Mouse (Mus musculus): ENCODE measurements around the gene Ctnna2.

Gene Ctnna2

DNA sequence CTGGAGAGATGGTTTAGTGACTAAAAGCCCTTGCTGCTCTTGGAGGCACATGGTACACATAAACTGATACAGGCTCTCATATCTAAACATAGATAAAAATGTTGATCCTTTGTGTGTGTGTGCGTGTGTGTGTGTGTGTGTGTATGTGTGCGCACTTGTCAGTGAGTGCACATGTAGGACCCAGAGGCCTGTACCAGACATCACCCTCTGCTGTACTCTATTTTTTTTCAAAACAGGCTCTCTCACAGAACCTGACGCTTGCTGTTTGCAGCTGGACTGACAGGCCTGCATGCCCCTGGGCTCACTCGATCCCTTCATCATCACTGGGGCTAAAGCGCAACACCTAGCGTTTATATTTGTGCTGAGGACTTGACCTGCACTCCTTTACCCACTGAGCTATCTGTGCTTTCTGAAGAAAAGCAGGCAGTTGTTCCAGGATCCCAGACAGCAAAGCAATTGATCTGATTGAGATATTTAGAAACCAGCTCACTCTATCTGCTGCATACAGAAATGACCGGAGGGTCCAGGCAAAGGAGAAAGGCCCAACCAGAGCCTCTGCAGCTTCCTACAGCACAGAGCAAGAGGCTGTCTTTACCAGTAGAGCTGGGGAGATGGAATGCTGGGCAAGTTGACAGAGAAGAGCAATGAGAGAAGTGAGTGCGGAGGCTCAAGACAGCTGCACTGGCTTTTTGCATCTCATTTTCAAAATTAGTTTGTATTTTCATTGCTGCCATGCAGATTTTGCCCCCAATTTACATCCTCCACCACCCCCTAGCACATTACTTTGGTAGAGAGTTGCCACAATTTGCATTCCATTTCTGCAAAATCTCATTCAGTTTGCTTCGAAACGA is 870.2 kb downstream of the Ctnna2 start:
- peak; percentile 24 for DNase-seq

DNA sequence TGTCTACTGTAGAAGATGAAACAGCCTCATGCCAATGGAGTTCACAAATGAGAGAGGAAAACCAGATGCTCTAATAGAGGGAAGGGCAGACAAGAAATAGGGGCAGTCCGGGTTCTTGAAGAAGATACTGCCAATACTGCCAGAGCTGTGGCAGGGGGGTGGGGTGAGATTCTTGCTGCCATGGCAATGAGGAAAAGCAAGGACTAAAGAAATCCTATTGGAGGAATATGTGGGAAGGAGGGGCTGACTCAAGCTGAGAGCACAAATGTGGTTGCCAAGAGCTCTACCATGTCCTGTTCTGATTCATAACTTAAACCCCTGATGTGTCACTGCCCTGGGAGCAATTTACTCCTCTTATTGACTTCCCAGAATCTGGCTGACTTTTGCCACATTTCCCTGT is 878.5 kb downstream of the Ctnna2 start:
- peak; percentile 23 for DNase-seq

DNA sequence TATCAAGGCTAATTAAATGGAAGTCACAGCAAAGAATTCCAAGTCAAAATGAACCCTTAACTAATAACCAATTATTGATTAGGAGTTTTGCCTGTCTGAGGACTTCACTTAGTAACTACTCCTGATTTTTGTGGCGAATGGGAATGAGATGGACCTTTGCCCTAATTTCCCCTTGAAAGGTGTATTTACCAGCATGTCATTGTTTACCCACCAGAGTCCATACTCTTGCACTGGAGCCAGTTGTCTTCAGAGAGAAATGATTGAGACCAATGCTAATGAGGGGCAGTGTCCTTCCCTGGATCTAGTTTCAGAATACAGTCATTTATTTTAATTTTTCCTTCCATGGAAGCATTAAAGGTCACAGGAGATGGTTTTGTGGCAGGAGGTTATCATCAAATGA is 881.0 kb downstream of the Ctnna2 start:
- no peak for DNase-seq

DNA sequence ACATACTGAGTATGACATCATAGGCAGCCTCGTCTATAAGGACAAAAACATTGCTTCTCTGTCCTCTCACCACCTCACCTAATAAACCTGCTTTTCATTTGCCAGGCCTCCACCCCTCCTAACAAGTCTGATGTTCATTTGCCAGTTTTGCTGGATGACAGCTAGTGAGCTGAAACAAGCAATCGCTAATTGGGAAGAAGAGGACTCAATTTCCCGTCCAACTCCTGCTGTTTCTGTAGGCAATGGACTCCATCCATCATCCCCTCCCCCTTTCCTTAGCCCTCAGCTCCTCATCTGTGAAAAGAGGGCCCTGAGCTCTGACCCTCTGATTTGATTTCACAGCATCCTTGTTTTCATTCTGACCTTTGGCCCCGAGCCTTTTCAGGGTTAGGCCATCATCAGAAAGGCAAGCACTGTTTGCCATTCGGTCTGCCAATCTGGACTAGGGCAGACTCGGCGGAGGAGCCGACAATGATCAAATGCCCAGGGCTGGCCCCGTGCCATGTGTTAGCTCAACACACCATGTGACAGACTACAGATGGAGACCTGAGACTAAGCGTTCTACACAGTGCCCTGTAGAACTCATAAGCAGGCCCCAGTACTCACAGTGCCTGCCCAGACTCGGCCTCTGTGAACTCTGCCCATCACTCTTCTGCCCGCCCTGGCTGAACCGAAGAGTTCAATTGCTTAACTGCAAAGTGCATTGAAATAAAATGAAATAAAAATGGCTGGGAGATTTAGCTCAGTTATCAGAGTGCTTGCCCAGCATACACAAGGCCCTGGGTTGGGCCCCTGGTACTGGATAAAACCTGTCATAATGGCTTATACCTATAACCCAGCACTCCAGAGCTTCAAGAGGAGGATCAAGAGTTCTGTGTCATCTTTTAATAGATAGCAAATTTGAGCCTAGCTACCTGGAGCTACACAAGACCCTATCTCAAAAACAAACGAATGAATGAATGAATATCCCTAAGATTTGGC is 903.8 kb downstream of the Ctnna2 start:
- DNase-seq: peak; percentile 90

DNA sequence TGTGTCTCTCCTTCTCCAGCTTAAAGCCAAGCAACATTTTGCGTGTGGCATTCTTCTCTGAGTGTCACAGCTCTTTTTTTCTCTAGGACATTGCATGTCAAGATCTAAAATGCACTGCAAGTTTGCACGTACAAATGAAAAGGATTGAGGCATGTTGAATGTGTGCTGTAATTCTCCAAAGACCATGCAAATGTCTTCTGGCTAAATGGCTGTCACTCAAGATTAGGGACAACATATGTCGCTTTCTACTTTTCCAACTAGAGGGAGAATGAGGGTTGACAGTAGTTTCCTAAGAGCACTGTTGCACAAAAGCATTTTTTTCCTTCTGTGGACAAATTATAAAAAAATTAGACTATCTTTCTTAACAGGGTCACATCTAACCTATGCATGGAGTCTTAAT is 909.9 kb downstream of the Ctnna2 start:
- DNase-seq: no peak

DNA sequence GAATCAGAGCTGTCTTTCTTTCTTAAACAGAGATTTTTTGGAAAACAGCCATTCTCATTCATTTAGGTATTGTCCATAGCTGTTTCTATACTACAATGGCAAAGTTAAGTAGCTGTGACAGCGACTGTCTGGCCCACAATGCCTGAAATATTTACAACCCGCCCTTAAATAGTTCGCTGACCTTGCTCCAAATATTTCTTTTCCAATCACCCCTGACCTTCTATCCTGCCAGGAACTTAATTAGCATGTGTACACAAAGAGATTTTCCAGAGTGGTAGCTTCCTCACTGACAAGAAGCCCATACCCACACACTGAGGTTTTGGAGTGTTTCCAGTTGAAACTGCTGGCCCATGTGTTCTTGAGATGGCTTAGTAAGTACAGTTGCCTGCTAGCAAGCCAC is 928.8 kb downstream of the Ctnna2 start:
- no peak for DNase-seq

DNA sequence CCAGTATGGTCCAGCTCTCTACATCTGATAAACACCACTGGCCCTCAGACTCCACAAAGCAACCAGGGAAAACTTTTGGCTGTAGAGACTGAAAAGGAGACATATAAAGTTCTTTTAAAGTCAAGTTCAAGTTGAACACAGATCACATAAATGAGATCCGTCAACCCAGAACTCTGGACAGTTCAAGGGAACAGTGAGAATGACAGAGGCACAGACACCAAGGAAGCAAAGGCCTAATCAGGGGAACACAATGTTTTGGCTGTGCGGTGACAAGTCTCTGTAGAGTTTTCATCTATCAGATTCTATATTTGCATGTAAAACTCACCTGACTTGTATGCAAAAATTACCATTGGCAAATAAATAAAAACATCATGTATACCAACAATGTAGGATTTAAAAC is 929.3 kb downstream of the Ctnna2 start:
- no peak for DNase-seq

DNA sequence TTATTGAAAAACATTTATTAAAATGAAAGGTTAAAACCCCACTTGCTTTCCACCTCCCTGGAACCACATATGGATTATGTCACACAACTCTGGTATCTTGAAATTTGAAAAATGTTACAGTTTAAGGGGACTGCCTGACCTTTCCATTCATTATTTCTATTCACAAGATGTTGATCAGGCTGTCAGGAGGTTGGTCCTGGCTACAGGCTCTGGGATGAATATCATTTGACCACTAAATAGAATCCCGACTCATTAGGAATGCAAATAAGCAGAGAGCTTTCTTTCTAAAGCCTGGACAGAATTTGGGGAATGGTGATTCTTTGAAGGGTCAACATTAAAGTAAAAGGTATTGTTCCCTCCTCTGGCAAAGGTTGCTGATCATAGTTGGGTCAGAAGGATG is 931.9 kb downstream of the Ctnna2 start:
- no peak for DNase-seq

DNA sequence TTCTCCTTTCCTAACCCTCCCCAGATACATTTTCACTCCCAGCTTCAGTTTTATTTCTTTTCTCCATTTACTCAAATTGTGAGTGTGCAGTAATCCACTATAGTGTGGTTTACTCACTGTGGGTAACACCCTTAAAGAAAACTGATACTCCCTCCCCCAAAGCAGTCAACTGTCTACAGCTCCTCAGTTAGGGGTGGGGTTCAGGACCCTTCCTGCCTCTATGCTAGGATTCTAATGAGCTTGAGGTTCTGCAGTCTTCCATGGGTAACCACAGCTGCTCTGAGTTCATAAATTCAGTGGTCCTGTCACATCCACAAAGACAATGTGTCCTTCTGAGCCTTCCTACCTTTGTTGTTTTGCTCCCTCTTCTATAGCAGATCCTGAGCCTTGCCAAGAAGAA is 954.4 kb downstream of the Ctnna2 start:
- no peak for DNase-seq

DNA sequence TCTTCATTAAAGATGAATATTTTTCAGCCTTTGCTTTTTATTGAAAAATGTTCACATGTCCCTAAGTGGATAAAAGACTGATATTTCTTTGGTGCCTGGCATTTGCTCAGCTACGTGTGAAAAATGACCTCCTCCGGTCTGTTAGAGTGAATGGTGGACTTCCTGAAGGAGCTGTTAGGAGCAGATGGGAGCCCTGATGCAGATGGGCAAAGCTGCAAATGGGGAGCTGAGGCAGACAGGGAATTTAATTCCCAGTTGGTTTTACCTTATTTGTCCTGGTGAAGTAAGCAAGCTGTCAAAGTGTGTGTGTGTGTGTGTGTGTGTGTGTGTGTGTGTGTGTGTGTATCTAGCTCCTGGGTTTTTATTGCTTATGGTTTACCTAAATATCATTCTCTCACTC is 966.3 kb downstream of the Ctnna2 start:
- DNase-seq: no peak

DNA sequence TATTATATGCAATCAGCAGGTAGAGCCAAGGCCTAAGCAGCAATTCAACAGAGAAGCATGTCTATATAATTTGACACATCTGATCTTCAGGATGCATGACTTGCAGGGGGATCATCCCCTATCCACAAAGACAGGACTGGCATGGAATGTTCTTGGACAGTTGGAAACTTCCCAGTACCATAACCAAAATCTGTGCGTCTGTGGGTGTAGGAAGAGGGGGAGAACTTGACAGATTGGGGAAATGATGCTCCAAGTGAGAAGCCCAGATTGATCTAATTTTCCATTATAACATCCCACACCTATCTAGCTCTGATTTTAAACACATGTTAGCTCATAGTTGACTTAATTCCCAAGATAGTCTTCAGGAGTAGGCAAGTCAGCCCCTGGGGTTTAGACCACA is 968.5 kb downstream of the Ctnna2 start:
- DNase-seq: peak; percentile 68

DNA sequence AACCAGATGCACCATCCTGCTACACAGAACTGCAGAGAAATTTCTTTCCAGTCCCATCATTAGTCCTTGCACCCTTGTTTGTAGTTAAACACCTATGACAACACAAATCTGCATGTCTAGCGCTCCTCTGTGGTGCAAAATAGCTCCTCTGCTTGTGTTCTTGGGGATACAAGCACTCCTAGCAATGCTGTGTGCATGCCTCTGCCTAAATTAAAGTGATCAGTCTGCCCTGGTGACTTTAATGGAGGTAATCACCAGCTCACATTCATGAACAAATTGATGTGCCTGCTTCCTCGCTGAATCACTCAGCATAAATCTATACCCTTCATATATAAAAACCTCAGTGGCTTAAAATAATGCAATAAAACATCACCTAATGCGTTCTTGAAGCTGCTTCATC is 987.4 kb downstream of the Ctnna2 start:
- no peak for DNase-seq

DNA sequence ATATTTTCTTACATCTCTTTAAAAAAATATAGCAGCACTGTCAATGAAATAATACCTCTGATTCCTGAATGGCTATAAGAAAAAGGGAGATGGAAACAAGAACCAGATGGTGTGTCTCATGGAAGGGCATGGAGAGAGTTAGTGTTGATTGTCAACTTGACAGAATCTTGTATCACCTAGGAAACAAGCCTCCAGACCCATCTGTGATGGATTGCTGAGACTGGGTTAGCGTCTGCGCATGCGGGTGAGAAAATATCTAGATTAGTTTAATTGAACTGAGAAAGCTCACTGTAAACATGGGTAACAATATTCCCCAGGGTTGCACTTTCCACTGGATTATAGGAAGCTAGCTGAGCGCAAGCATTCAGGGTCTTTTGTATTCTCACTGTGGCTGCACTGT is 994.7 kb downstream of the Ctnna2 start:
- DNase-seq: peak; percentile 85

DNA sequence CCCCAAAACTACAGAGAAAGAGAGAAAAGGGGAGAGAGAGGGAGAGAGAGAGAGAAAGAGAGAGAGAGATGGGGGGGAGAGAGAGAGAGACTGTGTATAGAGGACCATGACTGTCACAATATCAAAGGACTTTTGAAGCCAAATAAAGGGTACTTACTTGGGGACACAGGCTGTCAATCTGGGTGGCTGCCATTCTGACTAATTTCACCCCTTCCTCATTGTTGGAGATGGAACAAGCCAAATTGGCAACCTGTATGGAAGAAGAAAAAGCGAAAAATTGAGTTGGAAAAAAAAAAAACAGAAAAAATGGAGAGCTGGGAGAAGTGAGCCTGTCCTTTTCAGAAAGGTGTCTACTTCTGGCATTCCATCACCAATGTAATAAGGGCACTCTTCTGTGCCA is 997.8 kb downstream of the Ctnna2 start:
- no peak for DNase-seq

DNA sequence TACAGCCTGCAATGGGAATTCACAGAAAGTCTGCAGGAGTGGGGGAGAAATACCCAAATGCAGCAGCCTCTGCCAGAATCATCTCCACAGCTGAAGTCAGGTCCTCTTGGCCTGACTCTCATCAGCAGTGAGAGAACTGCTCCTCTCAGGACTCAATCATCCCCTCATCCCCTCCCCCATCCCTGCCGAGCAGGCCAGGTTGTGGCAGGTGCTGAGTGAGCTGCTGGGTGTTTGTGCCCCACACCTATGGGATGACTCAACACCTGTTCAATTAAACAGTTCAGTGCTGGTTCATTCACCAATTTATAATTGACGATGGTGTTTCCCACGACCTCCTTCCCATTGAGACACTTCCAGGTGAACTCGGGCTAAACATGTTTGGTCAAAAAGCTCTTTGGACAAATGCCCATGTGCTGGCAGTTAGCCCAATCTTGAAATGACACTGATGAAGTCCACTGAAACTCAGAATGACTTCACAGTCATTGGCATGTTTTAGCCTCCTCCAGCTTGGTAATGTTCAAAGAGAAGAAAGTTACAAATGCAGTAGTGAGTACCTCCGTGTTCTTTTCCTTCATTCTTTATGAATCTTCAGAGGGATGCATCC is 1000.1 kb downstream of the Ctnna2 start:
- DNase-seq: no peak

DNA sequence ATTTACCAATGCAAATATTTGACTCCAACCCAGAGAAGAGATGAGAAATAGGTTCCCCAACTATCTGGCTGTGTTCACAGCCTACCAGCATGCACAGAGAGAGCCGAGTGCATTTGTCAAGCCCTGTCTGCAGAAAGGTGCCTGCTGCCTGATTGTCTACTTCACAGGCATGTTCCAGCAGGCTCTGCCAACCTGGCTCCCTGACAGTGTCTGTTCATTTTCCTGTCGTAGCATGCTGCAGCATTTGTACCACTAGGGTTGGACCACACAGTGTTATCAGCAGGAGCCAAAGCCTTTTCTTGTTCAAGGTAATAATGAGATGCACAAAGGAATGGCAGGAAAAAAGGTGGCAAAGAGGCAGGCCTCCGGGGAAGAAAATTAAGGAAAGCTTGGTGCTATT is 1001.7 kb downstream of the Ctnna2 start:
- DNase-seq: peak; percentile 79

DNA sequence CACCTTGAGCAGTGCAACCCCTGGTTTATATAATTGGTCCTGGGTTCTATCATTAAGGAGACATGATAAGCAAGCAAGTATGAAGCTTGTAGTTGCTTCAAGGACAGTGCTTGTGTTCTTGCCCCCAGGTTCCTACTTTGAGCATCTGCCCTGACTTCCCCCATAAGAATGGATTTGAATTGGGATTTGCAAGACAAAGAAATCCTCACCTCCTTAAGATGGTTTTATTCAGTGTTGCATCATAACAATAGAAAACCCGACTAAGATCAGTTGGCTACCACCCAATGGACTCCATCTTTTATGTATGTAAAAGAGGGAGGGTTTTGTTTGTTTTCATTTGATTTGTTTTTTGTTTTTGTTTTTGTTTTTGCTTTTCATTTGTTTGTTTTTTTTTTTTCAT is 1005.2 kb downstream of the Ctnna2 start:
- DNase-seq: no peak

DNA sequence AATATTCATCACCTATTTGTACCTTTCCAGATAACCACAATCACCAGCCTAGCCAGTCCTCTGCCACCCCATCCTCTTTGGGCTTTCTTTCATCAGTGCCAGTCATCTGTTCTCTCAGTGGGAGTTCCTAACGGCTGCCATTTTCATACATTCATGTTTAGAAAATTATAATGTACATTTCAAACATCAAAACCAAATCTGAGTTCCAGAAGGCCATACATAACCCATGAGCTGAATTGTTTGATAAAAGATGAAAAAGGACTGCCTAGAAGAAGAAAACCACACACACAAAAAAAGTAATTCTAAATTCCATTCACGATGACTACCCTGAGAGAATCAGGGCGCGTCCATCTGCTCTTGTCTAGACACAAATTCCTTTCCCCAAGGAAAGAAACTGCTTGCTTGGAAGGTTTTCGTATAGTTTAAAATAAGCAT is 1014.5 kb downstream of the Ctnna2 start:
- DNase-seq: peak; percentile 34

DNA sequence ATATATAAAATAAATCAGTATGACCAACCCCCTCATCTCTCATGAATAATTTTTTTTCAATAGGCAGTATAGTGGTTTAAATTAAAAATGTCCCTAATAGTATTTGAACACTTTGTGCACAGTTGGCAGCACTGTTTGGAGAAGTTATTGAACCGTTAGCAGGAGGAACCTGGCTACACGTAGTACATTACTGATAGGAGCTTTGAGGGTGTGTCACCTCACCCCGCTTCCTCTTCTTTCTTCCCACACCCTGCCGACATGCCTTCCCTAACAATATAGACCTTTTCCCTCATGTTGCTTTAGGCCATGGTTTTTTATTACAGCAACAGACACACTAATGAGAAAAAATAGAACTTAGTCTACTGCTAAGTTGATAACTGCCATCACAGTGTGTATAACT is 1071.4 kb downstream of the Ctnna2 start:
- DNase-seq: no peak

DNA sequence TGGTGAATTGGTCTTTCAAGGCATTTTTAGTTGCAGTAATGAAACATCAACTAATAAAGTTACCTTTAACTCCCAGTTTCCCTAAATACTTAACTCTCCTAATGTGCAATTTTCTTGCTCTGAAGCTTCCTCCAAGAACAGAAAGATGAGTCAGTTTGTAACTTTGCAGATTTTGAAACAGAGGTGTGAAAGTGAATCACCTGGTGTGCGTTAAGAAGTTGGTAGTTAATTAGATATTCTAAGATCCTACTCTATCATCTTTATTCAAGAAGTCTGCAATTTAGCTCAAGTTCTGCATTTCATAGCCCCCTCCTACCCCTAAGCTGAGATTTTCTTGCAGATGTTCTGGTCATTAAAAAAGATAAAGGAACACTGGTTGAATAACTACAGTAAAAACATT is 1082.3 kb downstream of the Ctnna2 start:
- DNase-seq: no peak
